Mouse (Mus musculus): ENCODE measurements around the gene H2-K1. TPM values are rescaled to one million over a fixed set of nuclear protein-coding genes. Genes with fewer than 3 reads are reported as not detected.
A peak's percentile ranks its signal among the peaks of the same experiment; 100 is the strongest.
"Not testable (repeated sequence)": the region's sequence is repeated elsewhere in the genome, so short reads cannot be mapped to it uniquely, and the experiment has no call there.

H2-K1 gene
- total and polyA plus RNA-seq, 2 experiments from 2014 or later: 21.2 to 21.9 TPM

DNA sequence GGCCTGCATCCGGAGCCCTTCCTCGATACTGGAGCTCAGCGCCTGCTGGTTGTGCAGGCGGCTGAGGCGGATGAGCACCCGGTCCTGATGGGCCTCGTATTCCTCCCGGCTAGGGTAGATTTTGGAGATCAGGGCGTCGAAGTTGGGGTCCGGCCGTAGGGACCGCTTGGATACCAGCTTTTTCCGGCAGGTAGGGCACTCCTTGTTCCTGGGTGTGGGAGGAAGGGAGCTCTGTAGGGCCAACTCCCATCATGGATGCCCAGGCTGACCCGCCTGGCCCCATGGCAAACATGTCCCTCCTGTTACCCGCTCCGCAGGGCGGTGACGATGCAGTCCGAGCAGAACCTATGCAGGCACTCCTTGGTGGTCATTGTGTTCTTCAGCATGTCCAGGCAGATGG lies 22.8 kb upstream of the H2-K1 start:
- Histone ChIP-seq H3K9me3 (ENCODE audit: low read length) (no peaks in the 10 kb centered on the region), H3K36me3 (ENCODE audit: insufficient read depth) (peaks cover 18% of the 10 kb centered on the region; the same call in 1 of the 2 replicates), H3K4me1 (ENCODE audit: insufficient read depth) (peaks cover 13% of the 10 kb centered on the region; the same call in 1 of the 2 replicates), H3K27ac (ENCODE audit: low read depth, low read length) (no peak overlapping the region), H3K27me3 (ENCODE audit: insufficient read depth, low read length) (no peaks in the 10 kb centered on the region), H3K4me3 (ENCODE audit: low read depth, low read length) (no peak overlapping the region), H3K4me2 (ENCODE audit: low read depth) (no peak overlapping the region), H3K9ac (no peak overlapping the region)
- DNase-seq: no peak
- 98% methylated on average over 20 of the region's 20 CpGs for WGBS
- no peak for ATAC-seq
- TF ChIP-seq CTCF (IDR thresholded peaks at IDR 0.05; ENCODE audit: low read depth): no peak

- DNase-seq: no peak
- peaks cover 18% of the 10 kb centered on the region; the same call in 1 of the 2 replicates for H3K36me3 ChIP-seq (ENCODE audit: insufficient read depth)
- no peak for ATAC-seq
- no peak overlapping the region for H3K4me2 ChIP-seq (ENCODE audit: low read depth)
- no peak overlapping the region for H3K9ac ChIP-seq
- H3K4me3 ChIP-seq (ENCODE audit: low read depth, low read length): no peak overlapping the region
- no peak overlapping the region for H3K27ac ChIP-seq (ENCODE audit: low read depth, low read length)
- H3K9me3 ChIP-seq (ENCODE audit: low read length): no peaks in the 10 kb centered on the region
- H3K4me1 ChIP-seq (ENCODE audit: insufficient read depth): peaks cover 13% of the 10 kb centered on the region; the same call in 1 of the 2 replicates
- no peak for TF ChIP-seq CTCF (IDR thresholded peaks at IDR 0.05; ENCODE audit: low read depth)
- no peaks in the 10 kb centered on the region for H3K27me3 ChIP-seq (ENCODE audit: insufficient read depth, low read length)
- WGBS: 92% methylated on average over 14 of the region's 14 CpGs
Measured at GRCm38 (mm10) chr17:34022414-34022783, 22.3 kb upstream of the H2-K1 start.

DNA sequence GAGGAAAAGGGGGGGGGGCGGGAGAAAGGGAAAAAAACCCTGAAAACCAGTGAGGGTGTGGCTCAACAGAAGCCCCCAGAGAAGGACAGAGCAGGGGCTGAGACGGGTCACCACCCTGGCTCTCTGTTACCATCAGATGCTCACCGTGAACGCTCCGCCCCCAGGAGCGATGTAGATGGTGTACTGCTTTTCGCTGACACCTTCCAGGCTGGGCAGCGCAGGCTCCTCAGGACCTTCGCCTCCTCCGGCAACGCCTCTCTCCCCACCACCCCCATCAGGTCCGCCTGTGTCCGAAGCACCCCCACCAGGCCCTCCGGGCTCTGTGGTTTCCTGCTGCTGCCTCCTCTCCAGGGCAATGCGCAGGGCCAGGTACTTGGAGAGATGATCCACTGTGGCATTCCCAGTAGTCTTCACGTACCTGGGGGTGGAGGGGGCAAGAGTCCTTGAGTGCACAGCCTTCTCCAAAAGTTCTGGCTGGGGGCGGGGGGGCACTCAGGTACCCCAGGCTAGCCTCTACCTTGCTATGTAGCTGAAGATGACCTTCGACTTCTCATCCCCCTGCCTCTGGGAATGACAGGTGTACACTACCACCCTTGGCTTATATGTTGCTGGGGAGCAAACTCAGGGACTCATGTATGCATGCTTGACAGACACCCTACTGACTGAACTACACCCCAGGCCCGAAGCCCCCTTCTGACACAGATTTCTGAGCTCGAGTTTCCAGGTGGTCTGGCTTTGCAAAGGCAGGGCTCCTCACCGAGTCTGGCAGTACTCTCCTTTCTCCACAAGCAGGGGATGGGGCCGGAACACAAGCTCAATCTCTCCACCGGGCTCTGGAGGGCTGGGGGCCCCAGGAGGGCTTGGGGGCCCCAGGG lies 21.6 kb upstream of the H2-K1 start:
- DNase-seq: no peak
- Histone ChIP-seq H3K4me2 (ENCODE audit: low read depth) (no peak overlapping the region), H3K4me3 (ENCODE audit: low read depth, low read length) (no peak overlapping the region), H3K4me1 (ENCODE audit: insufficient read depth) (peaks cover 9% of the 10 kb centered on the region; the same call in 1 of the 2 replicates), H3K9me3 (ENCODE audit: low read length) (no peaks in the 10 kb centered on the region), H3K27me3 (ENCODE audit: insufficient read depth, low read length) (no peaks in the 10 kb centered on the region), H3K36me3 (ENCODE audit: insufficient read depth) (peaks cover 18% of the 10 kb centered on the region; the same call in 1 of the 2 replicates), H3K9ac (no peak overlapping the region), H3K27ac (ENCODE audit: low read depth, low read length) (no peak overlapping the region)
- ATAC-seq: no peak
- WGBS: 94% methylated on average over 23 of the region's 23 CpGs
- TF ChIP-seq CTCF (IDR thresholded peaks at IDR 0.05; ENCODE audit: low read depth): no peak

- WGBS: 95% methylated on average over 8 of the region's 8 CpGs
- TF ChIP-seq CTCF (IDR thresholded peaks at IDR 0.05; ENCODE audit: low read depth): no peak
- Histone ChIP-seq H3K27ac (ENCODE audit: low read depth, low read length) (no peak overlapping the region), H3K27me3 (ENCODE audit: insufficient read depth, low read length) (no peaks in the 10 kb centered on the region), H3K9ac (no peak overlapping the region), H3K4me2 (ENCODE audit: low read depth) (no peak overlapping the region), H3K4me3 (ENCODE audit: low read depth, low read length) (no peak overlapping the region), H3K36me3 (ENCODE audit: insufficient read depth) (no peaks in the 10 kb centered on the region), H3K4me1 (ENCODE audit: insufficient read depth) (no peaks in the 10 kb centered on the region), H3K9me3 (ENCODE audit: low read length) (no peaks in the 10 kb centered on the region)
- ATAC-seq (no peak), DNase-seq (no peak)
Measured at GRCm38 (mm10) chr17:34013436-34013835, 13.3 kb upstream of the H2-K1 start.

GRCm38 (mm10) chr17:34010156-34010555 lies 10.0 kb upstream of the H2-K1 start:
- Histone ChIP-seq H3K4me1 (ENCODE audit: insufficient read depth) (no peaks in the 10 kb centered on the region), H3K9me3 (ENCODE audit: low read length) (no peaks in the 10 kb centered on the region), H3K27ac (ENCODE audit: low read depth, low read length) (no peak overlapping the region), H3K36me3 (ENCODE audit: insufficient read depth) (no peaks in the 10 kb centered on the region), H3K9ac (no peak overlapping the region), H3K4me2 (ENCODE audit: low read depth) (no peak overlapping the region), H3K27me3 (ENCODE audit: insufficient read depth, low read length) (no peaks in the 10 kb centered on the region), H3K4me3 (ENCODE audit: low read depth, low read length) (no peak overlapping the region)
- ATAC-seq (no peak), DNase-seq (no peak)
- 78% methylated on average over 5 of the region's 5 CpGs for WGBS
- no peak for TF ChIP-seq CTCF (IDR thresholded peaks at IDR 0.05; ENCODE audit: low read depth)

DNA sequence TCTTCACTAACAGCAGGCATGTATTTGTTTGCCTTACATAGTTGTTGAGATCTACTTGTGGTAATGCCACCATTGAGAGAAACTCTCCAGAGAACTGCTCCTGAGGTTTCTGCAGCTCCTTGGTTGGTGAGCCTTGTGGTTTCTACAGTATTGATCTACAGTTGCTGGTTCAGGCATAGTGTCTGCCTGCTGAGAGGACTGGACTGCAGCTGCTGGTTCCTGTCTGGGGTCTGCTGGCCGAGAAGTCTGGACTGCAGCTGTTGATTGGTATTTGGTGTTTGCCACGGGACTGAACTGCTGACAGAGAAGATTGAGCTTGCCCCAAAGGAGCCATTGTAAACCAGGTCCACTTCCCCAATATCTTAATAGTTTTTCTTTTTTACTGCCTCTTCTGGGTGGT lies 6.4 kb upstream of the H2-K1 start:
- ATAC-seq (no peak), DNase-seq (no peak)
- Histone ChIP-seq H3K4me1 (ENCODE audit: insufficient read depth) (no peaks in the 10 kb centered on the region), H3K36me3 (ENCODE audit: insufficient read depth) (no peaks in the 10 kb centered on the region), H3K4me2 (ENCODE audit: low read depth) (no peak overlapping the region), H3K27ac (ENCODE audit: low read depth, low read length) (no peak overlapping the region), H3K4me3 (ENCODE audit: low read depth, low read length) (no peak overlapping the region), H3K9ac (no peak overlapping the region), H3K9me3 (ENCODE audit: low read length) (no peaks in the 10 kb centered on the region), H3K27me3 (ENCODE audit: insufficient read depth, low read length) (no peaks in the 10 kb centered on the region)
- TF ChIP-seq CTCF (IDR thresholded peaks at IDR 0.05; ENCODE audit: low read depth): no peak
- 63% methylated on average over 2 of the region's 2 CpGs for WGBS

DNA sequence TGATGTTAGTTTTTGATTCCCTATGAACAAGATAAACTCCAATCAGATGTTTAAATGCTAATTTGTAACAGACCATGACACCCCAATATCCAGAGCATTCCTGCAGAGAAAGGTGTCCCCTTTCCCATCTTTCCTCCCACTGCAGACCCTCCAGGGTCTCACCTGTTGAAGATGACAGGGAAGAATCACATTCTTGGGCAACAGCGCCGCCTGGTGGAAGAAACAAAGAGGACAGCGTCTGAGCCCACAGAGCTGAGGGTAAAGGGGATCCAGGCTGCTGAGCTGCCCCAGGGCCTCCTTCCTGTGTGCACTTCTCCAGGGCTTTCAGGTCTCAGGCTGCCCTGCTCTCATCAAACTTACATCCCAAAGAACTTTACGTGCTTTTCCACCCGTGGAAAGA lies 3.3 kb upstream of the H2-K1 start:
- H3K4me3 ChIP-seq (ENCODE audit: low read depth, low read length): no peak overlapping the region
- ATAC-seq: no peak
- no peak overlapping the region for H3K9ac ChIP-seq
- H3K4me1 ChIP-seq (ENCODE audit: insufficient read depth): no peaks in the 10 kb centered on the region
- H3K36me3 ChIP-seq (ENCODE audit: insufficient read depth): no peaks in the 10 kb centered on the region
- TF ChIP-seq CTCF (IDR thresholded peaks at IDR 0.05; ENCODE audit: low read depth): peak; percentile 86
- DNase-seq: peak; percentile 67
- no peak overlapping the region for H3K4me2 ChIP-seq (ENCODE audit: low read depth)
- H3K27ac ChIP-seq (ENCODE audit: low read depth, low read length): no peak overlapping the region
- WGBS: 9% methylated on average over 5 of the region's 5 CpGs
- H3K9me3 ChIP-seq (ENCODE audit: low read length): no peaks in the 10 kb centered on the region
- no peaks in the 10 kb centered on the region for H3K27me3 ChIP-seq (ENCODE audit: insufficient read depth, low read length)

GRCm38 (mm10) chr17:34000796-34001195 lies 649 bp upstream of the H2-K1 start:
- not testable (repeated sequence) for H3K4me2 ChIP-seq (ENCODE audit: low read depth); H3K4me3 ChIP-seq (ENCODE audit: low read depth, low read length); H3K36me3 ChIP-seq (ENCODE audit: insufficient read depth); DNase-seq; H3K9me3 ChIP-seq (ENCODE audit: low read length); ATAC-seq; H3K27me3 ChIP-seq (ENCODE audit: insufficient read depth, low read length); H3K4me1 ChIP-seq (ENCODE audit: insufficient read depth); H3K9ac ChIP-seq; H3K27ac ChIP-seq (ENCODE audit: low read depth, low read length)
- WGBS: 68% methylated on average over 2 of the region's 2 CpGs

Measured in forebrain, postnatal 0 days (tissue).